Mouse (Mus musculus) erythroblast, embryonic 14.5 days (primary cell): ENCODE results near the gene Nhsl2.

Experiments
- GATA1 ChIP-seq: IDR thresholded peaks from 2 replicates; pipeline ENCODE4 v1.6.1; 2012; ENCODE audit warnings: low read length, inconsistent platforms, mixed read lengths
- TAL1 ChIP-seq: IDR thresholded peaks from 3 replicates; pipeline ENCODE4 v1.6.1; 2012; ENCODE audit warnings: low read length, inconsistent platforms, mixed read lengths

DNA sequence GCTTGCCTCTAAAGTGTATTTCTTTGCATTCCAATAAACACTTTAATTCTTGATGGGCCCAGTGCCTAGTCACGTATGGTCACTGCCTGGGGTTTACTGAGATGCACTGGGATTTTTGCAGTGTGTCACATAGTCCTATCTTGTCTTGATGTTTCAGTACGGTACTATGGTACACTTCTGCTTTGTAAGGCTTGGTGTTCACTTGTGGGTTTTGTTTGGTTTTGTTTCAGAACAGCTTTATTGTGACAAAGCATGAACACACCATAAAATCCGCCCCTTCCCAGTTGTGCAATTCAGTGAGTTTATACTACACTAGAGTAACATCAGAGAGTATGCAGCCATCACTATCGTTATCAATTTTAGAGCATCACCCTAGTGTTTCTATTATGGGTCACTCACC is 204.8 kb downstream of the Nhsl2 start:
- TF ChIP-seq GATA1, result no peak
- TF ChIP-seq TAL1, result no peak
